Mouse (Mus musculus) limb, embryonic 14.5 days (tissue): ENCODE measurements around the gene Ap3b1. TPM values are rescaled to one million over a fixed set of nuclear protein-coding genes. Genes with fewer than 3 reads are reported as not detected.
"Not testable (repeated sequence)": the region's sequence is repeated elsewhere in the genome, so short reads cannot be mapped to it uniquely, and the experiment has no call there.

Experiments used
- ATAC-seq: fragments of 200-750 bp; cut with Nextera tagmentation; 2 replicates; pipeline ENCODE4 v1.8.0; 2017; ENCODE audit warnings: low read depth, moderate number of reproducible peaks, moderate TSS enrichment; ENCODE audit not compliant: low FRiP score
- DNase-seq: peaks from one replicate; pipeline ENCODE4 v3.0.0-alpha.2; 2015; ENCODE audit warnings: low spot score
- H3K27ac ChIP-seq: fragments of 300-500 bp; sonication (generic); replicated peaks from 2 replicates; pipeline ENCODE4 v1.5.1; 2014; ENCODE audit warnings: low read depth, mild to moderate bottlenecking, low read length, moderate library complexity, mixed read lengths
- H3K27me3 ChIP-seq: fragments of 300-500 bp; sonication (generic); 2 replicates; pipeline ENCODE4 v1.6.1; 2014; ENCODE audit warnings: low read length, mixed read lengths; ENCODE audit not compliant: control insufficient read depth, insufficient read depth
- H3K36me3 ChIP-seq: fragments of 300-500 bp; sonication (generic); 2 replicates; pipeline ENCODE4 v1.6.1; 2014; ENCODE audit warnings: mild to moderate bottlenecking, low read length, moderate library complexity, mixed read lengths; ENCODE audit not compliant: control insufficient read depth, insufficient read depth
- H3K4me1 ChIP-seq: fragments of 300-500 bp; sonication (generic); 2 replicates; pipeline ENCODE4 v1.6.1; 2014; ENCODE audit warnings: antibody characterized with exemption, low read length, mixed read lengths; ENCODE audit not compliant: control insufficient read depth, insufficient read depth
- H3K4me2 ChIP-seq: fragments of 300-500 bp; sonication (generic); replicated peaks from 2 replicates; pipeline ENCODE4 v1.6.1; 2014; ENCODE audit warnings: low read depth, mild to moderate bottlenecking, low read length, moderate library complexity; ENCODE audit not compliant: severe bottlenecking
- H3K4me3 ChIP-seq: fragments of 300-500 bp; sonication (generic); replicated peaks from 2 replicates; pipeline ENCODE4 v1.5.1; 2014; ENCODE audit warnings: low read length
- H3K9ac ChIP-seq: fragments of 300-500 bp; sonication (generic); 2 replicates; pipeline ENCODE4 v1.6.1; 2014; ENCODE audit warnings: mild to moderate bottlenecking, low read depth, low read length, moderate library complexity; ENCODE audit not compliant: severe bottlenecking
- H3K9me3 ChIP-seq: fragments of 300-500 bp; sonication (generic); 2 replicates; pipeline ENCODE4 v1.6.1; 2016; ENCODE audit warnings: low read length; ENCODE audit not compliant: control insufficient read depth
- POLR2A ChIP-seq: fragments of 200-500 bp; IDR thresholded peaks from 2 replicates; pipeline ENCODE4 v1.8.0; 2012; ENCODE audit warnings: inconsistent platforms, mild to moderate bottlenecking, moderate library complexity, borderline replicate concordance; ENCODE audit not compliant: insufficient read depth, insufficient read length; ENCODE audit errors: extremely low read depth
- WGBS: fragments of 180-500 bp; shearing (Covaris S2); extraction: QIAGEN DNeasy Blood & Tissue Kit; methylation state at CpG from one replicate; pipeline ENCODE4 v1.1.7; 2014; 5-methylcytosine and 5-hydroxymethylcytosine counted together
- polyA plus RNA-seq, 2 experiments: library from polyadenylated mRNA; depleted of rRNA in 1 of 2; stranded (reverse) in 1 of 2; unstranded in 1 of 2; fragments of >200 nt; fragmentation: Nextera tagmentation in 1 of 2; extraction: Ambion mirVana in 1 of 2; gene quantifications; 2 replicates each; pipeline versions ENCODE4 v1.2.1 to v1.2.3; 2012 to 2014

The Ap3b1 gene
- polyA plus RNA-seq, 2 experiments, result 41.6 to 54.5 TPM

DNA sequence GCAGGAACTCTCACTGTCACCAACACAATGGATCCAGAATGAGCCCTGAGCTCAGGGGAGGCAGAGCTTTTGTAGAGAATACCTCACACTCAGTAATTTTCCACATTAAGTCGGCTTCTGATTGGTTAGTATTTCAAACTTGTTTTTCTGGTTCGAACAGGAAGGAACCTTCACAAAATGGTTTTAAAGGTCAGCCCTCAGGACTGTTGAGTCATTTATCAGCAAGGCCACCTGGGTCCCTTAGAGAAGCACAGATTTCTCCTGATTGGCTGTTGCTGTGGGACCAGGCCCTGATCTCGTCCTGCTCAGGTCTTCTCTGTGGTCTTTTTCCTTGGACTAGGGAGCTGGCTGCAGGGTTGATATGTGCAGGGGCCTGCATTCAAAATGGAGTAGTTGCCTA is 30.7 kb upstream of the Ap3b1 start:
- Histone ChIP-seq H3K4me3 (no peak overlapping the region), H3K9me3 (no peaks in the 10 kb centered on the region), H3K36me3 (no peaks in the 10 kb centered on the region), H3K27ac (no peak overlapping the region), H3K27me3 (no peaks in the 10 kb centered on the region), H3K4me1 (no peaks in the 10 kb centered on the region), H3K4me2 (no peak overlapping the region), H3K9ac (no peak overlapping the region)
- TF ChIP-seq POLR2A, result no peak
- DNase-seq, result no peak
- no peak for ATAC-seq
- 61% methylated on average over 3 of the region's 3 CpGs for WGBS

DNA sequence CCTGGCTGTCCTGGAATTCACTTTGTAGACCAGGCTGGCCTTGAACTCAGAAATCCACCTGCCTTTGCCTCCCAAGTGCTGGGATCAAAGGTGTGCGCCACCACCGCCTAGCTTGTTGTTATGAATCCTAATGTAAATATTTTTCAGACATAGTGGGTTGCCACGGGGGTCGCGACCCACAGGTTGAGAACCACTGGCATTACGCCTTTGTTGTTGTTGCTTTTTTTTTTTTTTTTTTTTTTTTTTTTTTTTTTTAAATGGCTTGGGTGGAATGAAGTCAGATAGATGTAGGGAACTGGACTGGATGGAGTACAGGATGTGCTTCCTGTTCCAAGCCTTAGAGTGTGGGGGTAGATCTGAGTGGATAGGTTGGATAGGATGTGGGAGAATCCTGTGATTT is 29.8 kb upstream of the Ap3b1 start:
- H3K36me3 ChIP-seq, H3K9ac ChIP-seq, ATAC-seq, H3K27me3 ChIP-seq, H3K4me1 ChIP-seq, H3K4me2 ChIP-seq, H3K9me3 ChIP-seq, H3K27ac ChIP-seq, H3K4me3 ChIP-seq, DNase-seq: not testable (repeated sequence)
- WGBS, result 97% methylated on average over 6 of the region's 6 CpGs

DNA sequence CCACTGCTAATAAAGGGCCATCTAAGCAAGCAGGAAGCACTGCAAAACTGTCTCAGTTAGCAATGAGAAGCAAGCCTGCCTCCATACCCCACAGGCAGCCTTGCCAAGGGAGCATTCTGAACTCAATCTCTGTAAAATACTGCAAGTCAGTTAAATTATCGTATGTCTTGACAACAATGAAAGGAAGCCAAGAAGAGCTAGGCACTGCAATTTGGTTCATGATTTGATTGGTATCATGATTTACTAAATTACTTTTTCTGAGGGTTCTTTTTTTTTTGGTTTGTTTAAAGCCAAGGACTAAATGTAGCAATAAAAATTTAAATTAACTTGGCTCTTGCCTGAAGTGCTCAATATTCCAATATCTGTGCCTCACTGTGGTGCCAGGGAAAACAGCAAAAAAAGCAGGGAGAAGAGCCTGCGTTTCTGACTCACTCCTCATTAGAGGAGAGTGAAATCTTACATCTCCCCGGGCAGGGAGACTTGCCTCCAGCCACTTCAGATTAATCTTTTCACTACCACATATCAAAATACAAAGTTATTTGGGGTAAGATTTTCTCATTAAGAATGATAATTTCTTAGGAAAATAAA is 28.3 kb upstream of the Ap3b1 start:
- no peak for TF ChIP-seq POLR2A
- H3K27me3 ChIP-seq, result no peaks in the 10 kb centered on the region
- DNase-seq, result no peak
- H3K4me1 ChIP-seq, result no peaks in the 10 kb centered on the region
- no peak overlapping the region for H3K27ac ChIP-seq
- H3K9me3 ChIP-seq, result no peaks in the 10 kb centered on the region
- ATAC-seq, result no peak
- no peak overlapping the region for H3K9ac ChIP-seq
- 58% methylated on average over 3 of the region's 3 CpGs for WGBS
- H3K4me3 ChIP-seq, result no peak overlapping the region
- H3K36me3 ChIP-seq, result no peaks in the 10 kb centered on the region
- no peak overlapping the region for H3K4me2 ChIP-seq

DNA sequence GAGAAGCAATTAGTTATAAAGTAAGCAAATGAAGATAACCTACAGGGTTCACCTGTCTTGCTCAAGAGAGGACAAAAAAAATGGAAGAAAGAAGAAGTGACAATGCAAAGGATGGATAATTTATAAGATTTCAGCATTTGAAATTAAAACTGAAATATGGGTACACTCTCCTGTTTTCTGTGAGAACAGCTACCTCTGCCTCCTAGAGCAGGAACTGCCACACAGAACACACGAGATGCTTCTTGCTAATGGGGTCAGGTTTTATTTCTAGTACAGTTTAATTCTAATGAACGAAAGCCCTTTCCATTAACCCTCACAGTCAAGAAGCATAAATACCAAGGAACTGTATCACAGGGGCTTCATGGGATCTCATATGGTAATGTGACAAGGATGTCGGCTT is 20.4 kb upstream of the Ap3b1 start:
- TF ChIP-seq POLR2A, result no peak
- DNase-seq (no peak), ATAC-seq (no peak)
- H3K4me1 ChIP-seq, result no peaks in the 10 kb centered on the region
- no peaks in the 10 kb centered on the region for H3K9me3 ChIP-seq
- no peak overlapping the region for H3K9ac ChIP-seq
- no peaks in the 10 kb centered on the region for H3K36me3 ChIP-seq
- H3K4me2 ChIP-seq, result no peak overlapping the region
- no peak overlapping the region for H3K4me3 ChIP-seq
- WGBS, result 74% methylated on average over 3 of the region's 3 CpGs
- H3K27me3 ChIP-seq, result no peaks in the 10 kb centered on the region
- no peak overlapping the region for H3K27ac ChIP-seq

DNA sequence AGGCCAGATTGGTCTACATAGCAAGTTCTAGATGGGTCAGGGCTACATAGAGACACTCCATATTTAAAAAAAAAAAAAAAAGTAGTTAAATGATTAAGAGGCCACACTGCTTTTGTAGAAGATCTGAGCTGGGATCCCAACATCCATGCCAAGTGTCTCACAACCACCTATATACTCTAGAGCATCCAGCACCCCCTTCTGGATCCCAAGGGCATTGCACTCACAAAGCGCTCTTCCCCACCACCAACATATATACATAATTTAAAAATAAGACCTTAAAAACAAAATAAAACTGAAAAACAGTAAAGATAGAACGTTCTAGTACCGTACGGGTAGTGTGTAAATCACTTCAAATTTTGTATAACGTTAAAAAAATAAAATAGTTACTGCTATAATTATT is 15.6 kb upstream of the Ap3b1 start:
- H3K4me1 ChIP-seq, result no peaks in the 10 kb centered on the region
- TF ChIP-seq POLR2A, result no peak
- H3K36me3 ChIP-seq, result no peaks in the 10 kb centered on the region
- H3K4me2 ChIP-seq, result no peak overlapping the region
- H3K27ac ChIP-seq, result no peak overlapping the region
- no peaks in the 10 kb centered on the region for H3K27me3 ChIP-seq
- H3K4me3 ChIP-seq, result no peak overlapping the region
- DNase-seq (no peak), ATAC-seq (no peak)
- WGBS, result 88% methylated on average over 5 of the region's 5 CpGs
- H3K9ac ChIP-seq, result no peak overlapping the region
- H3K9me3 ChIP-seq, result no peaks in the 10 kb centered on the region

DNA sequence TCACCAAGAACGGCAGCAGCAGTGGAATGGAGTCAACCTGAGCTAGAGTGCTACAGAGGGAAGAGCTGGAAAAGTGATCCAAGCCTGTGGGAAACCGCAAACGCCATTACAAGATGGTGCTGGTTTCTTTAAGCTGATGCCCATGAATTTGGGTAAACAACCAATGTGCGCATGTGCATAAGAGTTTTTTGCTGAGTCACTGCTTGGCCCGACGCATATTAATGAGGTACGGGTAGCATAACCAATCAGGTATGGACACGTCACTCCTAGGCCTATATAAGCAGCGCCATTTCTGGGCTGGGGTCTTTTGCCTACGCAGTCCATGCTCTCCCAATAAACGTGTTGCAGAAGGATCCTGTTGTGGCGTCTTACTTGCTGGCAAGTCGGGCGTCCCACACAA is 14.2 kb upstream of the Ap3b1 start:
- not testable (repeated sequence) for ATAC-seq

More for the DNA sequence above, 14.2 kb upstream of the Ap3b1 start:
- not testable (repeated sequence) for H3K4me2 ChIP-seq, H3K4me3 ChIP-seq, H3K36me3 ChIP-seq, H3K4me1 ChIP-seq, H3K9me3 ChIP-seq, H3K9ac ChIP-seq, H3K27me3 ChIP-seq, DNase-seq, H3K27ac ChIP-seq
- WGBS, result 95% methylated on average over 14 of the region's 14 CpGs
